Mouse (Mus musculus) G1E (cell line): ENCODE results near the gene Abcb4.

Source experiments
- CTCF ChIP-seq: IDR thresholded peaks from 2 replicates; pipeline ENCODE4 v1.5.1; 2012; ENCODE audit warnings: low read depth, low read length, inconsistent platforms, mixed read lengths
- GATA1 ChIP-seq: IDR thresholded peaks from 2 replicates; pipeline ENCODE4 v1.6.1; 2012; ENCODE audit warnings: borderline replicate concordance, low read length, inconsistent platforms, mixed read lengths
- GATA2 ChIP-seq: IDR thresholded peaks from 2 replicates; pipeline ENCODE4 v1.6.1; 2012; ENCODE audit warnings: low read depth, low read length, inconsistent platforms, borderline replicate concordance
- POLR2AphosphoS5 ChIP-seq: IDR thresholded peaks from 2 replicates; pipeline ENCODE4 v1.6.1; 2012; ENCODE audit warnings: low read depth, low read length, inconsistent platforms; ENCODE audit not compliant: insufficient replicate concordance
- TAL1 ChIP-seq: conservative IDR thresholded peaks from 2 replicates; pipeline ENCODE4 v1.6.1; 2012; ENCODE audit warnings: low read depth, low read length, inconsistent platforms, mixed read lengths

GRCm38 (mm10) chr5:8877800-8878199, 15.7 kb upstream of the Abcb4 start:
- TF ChIP-seq TAL1 (no peak), CTCF (no peak), GATA2 (no peak), GATA1 (no peak), POLR2AphosphoS5 (no peak)
